Mouse (Mus musculus): ENCODE results near the gene Tdpoz5. TPM values are rescaled to one million over a fixed set of nuclear protein-coding genes. Genes with fewer than 3 reads are reported as not detected.
"Not testable (repeated sequence)": the region's sequence is repeated elsewhere in the genome, so short reads cannot be mapped to it uniquely, and the experiment has no call there.

The Tdpoz5 gene
- polyA plus RNA-seq (2017; shearing (Covaris generic)), result not detected

GRCm38 (mm10) chr3:93961214-93961613 is at the start of gene Tdpoz5:
Gene Tdpoz5, minus strand, starts transcription at chr3:93961314.
- not testable (repeated sequence) for ATAC-seq

GRCm38 (mm10) chr3:93968938-93969337 is 7.8 kb upstream of the Tdpoz5 start:
- not testable (repeated sequence) for ATAC-seq

- ATAC-seq, result not testable (repeated sequence)
Observed at GRCm38 (mm10) chr3:93943443-93943842, 17.7 kb downstream of the Tdpoz5 start, which contains the start of gene Gm9117. Gene Gm9117, minus strand, starts transcription at chr3:93943543.

GRCm38 (mm10) chr3:93938386-93938785 is 22.7 kb downstream of the Tdpoz5 start:
- not testable (repeated sequence) for ATAC-seq

Other genes starting within 250 kb of the Tdpoz5 start
- not detected for gene Gm5773, start 188.3 kb downstream of the Tdpoz5 start, polyA plus RNA-seq (2017; shearing (Covaris generic))
- gene Tdpoz4, start 164.9 kb downstream of the Tdpoz5 start, polyA plus RNA-seq (2017; shearing (Covaris generic)), result not detected
- not detected for gene Tdpoz3, start 135.3 kb downstream of the Tdpoz5 start, polyA plus RNA-seq (2017; shearing (Covaris generic))
- gene Gm9117, start 17.8 kb downstream of the Tdpoz5 start, polyA plus RNA-seq (2017; shearing (Covaris generic)), result not detected
- gene Gm9125, start 93.6 kb upstream of the Tdpoz5 start, polyA plus RNA-seq (2017; shearing (Covaris generic)), result not detected
- gene Gm10697, start 111.3 kb upstream of the Tdpoz5 start, polyA plus RNA-seq (2017; shearing (Covaris generic)), result not detected
- gene Gm10696, start 216.9 kb upstream of the Tdpoz5 start, polyA plus RNA-seq (2017; shearing (Covaris generic)), result not detected
- not detected for gene Gm5286, start 235.4 kb upstream of the Tdpoz5 start, polyA plus RNA-seq (2017; shearing (Covaris generic))

Measured in inflammation-experienced regulatory T-cells, adult 6 months (primary cell).